Mouse (Mus musculus) limb, embryonic 10.5 days (tissue): Measurements from ENCODE around the gene Rassf3. TPM values are rescaled to one million over a fixed set of nuclear protein-coding genes. Genes with fewer than 3 reads are reported as not detected.

ENCODE experiments used
- DNase-seq: peaks from one replicate; pipeline ENCODE4 v3.0.0-alpha.2; 2017; ENCODE audit warnings: low spot score
- H3K27ac ChIP-seq: fragments of 300-500 bp; sonication (generic); 2 replicates; pipeline ENCODE4 v1.5.1; 2016; ENCODE audit warnings: mild to moderate bottlenecking
- H3K27me3 ChIP-seq: fragments of 300-500 bp; sonication (generic); 2 replicates; pipeline ENCODE4 v1.6.1; 2016; ENCODE audit warnings: low read depth, mild to moderate bottlenecking; ENCODE audit not compliant: poor library complexity, severe bottlenecking
- H3K36me3 ChIP-seq: fragments of 300-500 bp; sonication (generic); 2 replicates; pipeline ENCODE4 v1.6.1; 2016; ENCODE audit warnings: mild to moderate bottlenecking, moderate library complexity
- H3K4me1 ChIP-seq: fragments of 300-500 bp; sonication (generic); 2 replicates; pipeline ENCODE4 v1.6.1; 2016
- H3K4me3 ChIP-seq: fragments of 300-500 bp; sonication (generic); 2 replicates; pipeline ENCODE4 v1.5.1; 2016; ENCODE audit warnings: mild to moderate bottlenecking, moderate library complexity
- H3K9me3 ChIP-seq: fragments of 300-500 bp; sonication (generic); replicated peaks from 2 replicates; pipeline ENCODE4 v1.6.1; 2016; ENCODE audit warnings: mild to moderate bottlenecking
- WGBS: fragments of 180-500 bp; shearing (Covaris S2); methylation state at CpG from one replicate; pipeline ENCODE4 v1.1.7; 2016; 5-methylcytosine and 5-hydroxymethylcytosine counted together
- polyA plus RNA-seq: library from polyadenylated mRNA; unstranded; fragments of >200 nt; fragmentation: Nextera tagmentation; extraction: Ambion mirVana; gene quantifications from 2 replicates; pipeline ENCODE4 v1.2.1, GENCODE M21; 2016

The Rassf3 gene
- polyA plus RNA-seq, 1 experiment from 2014 or later, result 18.0 TPM

- 92% methylated on average over 10 of the region's 10 CpGs for WGBS
- Histone ChIP-seq H3K9me3 (no peaks in the 10 kb centered on the region), H3K27ac (no peak overlapping the region), H3K4me3 (no peak overlapping the region), H3K36me3 (no peaks in the 10 kb centered on the region), H3K27me3 (no peaks in the 10 kb centered on the region), H3K4me1 (peaks cover 22% of the 10 kb centered on the region)
- no peak for DNase-seq
Observed at GRCm38 (mm10) chr10:121481141-121481540, 5.0 kb upstream of the Rassf3 start.

DNA sequence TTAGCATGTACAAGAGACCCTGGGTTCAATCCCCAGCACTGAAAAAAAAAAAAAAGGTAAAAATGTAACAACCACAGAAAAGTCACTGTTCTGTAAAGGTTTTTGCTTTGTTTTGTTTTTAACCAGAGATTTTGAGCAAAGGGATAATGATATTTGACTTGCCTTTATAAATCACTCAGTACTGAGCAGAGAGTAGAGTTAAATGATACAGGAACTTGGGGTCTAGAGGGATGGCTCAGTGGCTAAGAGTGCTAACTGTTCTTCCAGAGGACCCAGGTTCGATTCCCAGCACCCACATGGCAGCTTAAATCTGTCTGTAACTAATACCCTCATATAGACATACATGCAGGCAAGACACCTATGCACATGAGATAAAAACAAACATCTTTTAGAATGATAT is 3.8 kb upstream of the Rassf3 start:
- H3K27ac ChIP-seq, result no peak overlapping the region
- H3K4me1 ChIP-seq, result peaks cover 32% of the 10 kb centered on the region
- DNase-seq, result no peak
- no peak overlapping the region for H3K4me3 ChIP-seq
- no peaks in the 10 kb centered on the region for H3K9me3 ChIP-seq
- 94% methylated on average over 1 of the region's 1 CpGs for WGBS
- H3K36me3 ChIP-seq, result no peaks in the 10 kb centered on the region
- H3K27me3 ChIP-seq, result no peaks in the 10 kb centered on the region

DNA sequence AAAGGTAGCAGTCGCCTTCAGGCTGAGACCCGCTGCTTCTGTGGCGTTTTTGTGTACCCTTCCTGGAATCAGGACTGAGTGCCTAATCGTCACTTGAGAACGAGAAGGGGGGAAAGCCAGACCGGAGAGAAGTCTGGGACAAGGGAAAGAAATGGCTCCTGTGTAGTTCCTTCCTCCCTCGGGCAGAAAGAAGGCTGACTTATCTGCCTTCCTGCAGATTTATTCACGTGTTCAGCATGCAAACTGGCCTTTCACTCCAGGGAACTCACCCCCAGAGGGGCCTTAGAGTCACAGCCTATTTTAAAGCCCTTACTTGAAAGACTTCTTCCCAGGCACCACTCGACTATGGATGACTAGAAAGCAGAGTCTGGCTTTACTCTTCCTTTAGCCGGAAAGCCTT is 1.3 kb upstream of the Rassf3 start:
- peak; percentile 46 for DNase-seq
- Histone ChIP-seq H3K4me1 (peaks cover 50% of the 10 kb centered on the region), H3K9me3 (no peaks in the 10 kb centered on the region), H3K27me3 (no peaks in the 10 kb centered on the region), H3K36me3 (no peaks in the 10 kb centered on the region), H3K27ac (peak overlapping the region; percentile 94), H3K4me3 (peak overlapping the region; percentile 72; the same call in 1 of the 2 replicates)
- WGBS, result 20% methylated on average over 10 of the region's 10 CpGs

DNA sequence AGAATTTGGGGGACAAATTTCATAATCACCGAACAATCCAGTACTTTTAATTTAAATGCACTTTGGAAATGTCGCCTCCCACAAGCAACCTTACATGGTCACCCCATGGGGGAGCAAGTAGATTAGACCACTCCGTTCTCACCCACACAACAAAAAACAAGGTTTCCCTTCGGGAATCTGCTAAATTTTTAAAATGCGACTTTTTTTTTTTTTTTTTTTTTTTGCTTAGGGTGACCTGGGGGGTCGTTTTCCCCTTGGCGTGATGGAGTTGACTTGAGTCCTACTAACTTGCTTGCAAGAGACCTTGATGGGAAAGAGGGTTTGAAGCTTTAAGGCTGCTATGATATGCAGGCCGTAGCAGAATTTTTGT is 806 bp upstream of the Rassf3 start:
- Histone ChIP-seq H3K4me3 (peak overlapping the region; percentile 72), H3K4me1 (peaks cover 55% of the 10 kb centered on the region), H3K9me3 (no peaks in the 10 kb centered on the region), H3K27ac (peak overlapping the region; percentile 94), H3K36me3 (no peaks in the 10 kb centered on the region), H3K27me3 (no peaks in the 10 kb centered on the region)
- WGBS, result 21% methylated on average over 8 of the region's 8 CpGs
- no peak for DNase-seq

DNA sequence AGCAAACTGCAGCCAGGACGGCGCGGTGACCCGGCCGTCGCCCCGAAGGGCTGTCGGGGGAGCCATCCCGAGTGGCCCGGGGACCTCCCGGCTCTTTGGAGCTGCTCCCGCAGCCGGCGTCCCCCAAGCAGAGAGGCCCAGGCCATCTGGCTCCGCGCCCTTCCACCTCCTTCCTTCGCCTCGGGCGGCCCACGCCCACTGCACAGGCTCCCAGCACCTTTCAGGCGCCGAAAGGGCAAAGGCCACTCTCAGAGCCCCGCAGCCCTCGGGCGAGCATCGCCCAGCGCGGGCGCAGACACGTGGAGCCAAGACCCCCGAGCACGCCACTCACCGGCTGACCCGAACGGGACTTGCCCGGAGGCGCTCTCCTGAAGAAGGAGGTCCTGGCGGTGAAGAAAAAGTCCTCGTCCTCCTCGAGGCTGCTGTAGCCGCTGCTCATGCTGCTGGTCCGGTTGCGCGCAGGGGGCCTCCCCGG is 438 bp downstream of the Rassf3 start:
- Histone ChIP-seq H3K27me3 (no peaks in the 10 kb centered on the region), H3K36me3 (no peaks in the 10 kb centered on the region), H3K27ac (peak overlapping the region; percentile 94), H3K4me3 (peak overlapping the region; percentile 72), H3K4me1 (peaks cover 62% of the 10 kb centered on the region), H3K9me3 (no peaks in the 10 kb centered on the region)
- peak; percentile 87 for DNase-seq
- under 1% methylated on average over 45 of the region's 45 CpGs for WGBS

GRCm38 (mm10) chr10:121475101-121475671 is 961 bp downstream of the Rassf3 start:
- Histone ChIP-seq H3K4me1 (peaks cover 64% of the 10 kb centered on the region), H3K36me3 (no peaks in the 10 kb centered on the region), H3K4me3 (peak overlapping the region; percentile 72), H3K27ac (peak overlapping the region; percentile 94), H3K9me3 (no peaks in the 10 kb centered on the region), H3K27me3 (no peaks in the 10 kb centered on the region)
- peak; percentile 55 for DNase-seq
- WGBS, result under 1% methylated on average over 31 of the region's 31 CpGs

- Histone ChIP-seq H3K4me1 (peaks cover 73% of the 10 kb centered on the region), H3K4me3 (peak overlapping the region; percentile 72), H3K27me3 (no peaks in the 10 kb centered on the region), H3K27ac (peak overlapping the region; percentile 94), H3K9me3 (no peaks in the 10 kb centered on the region), H3K36me3 (no peaks in the 10 kb centered on the region)
- 22% methylated on average over 4 of the region's 4 CpGs for WGBS
- no peak for DNase-seq
Observed at GRCm38 (mm10) chr10:121474288-121474687, 1.9 kb downstream of the Rassf3 start.

GRCm38 (mm10) chr10:121473723-121474215 is 2.4 kb downstream of the Rassf3 start:
- Histone ChIP-seq H3K4me1 (peaks cover 79% of the 10 kb centered on the region), H3K27ac (peak overlapping the region; percentile 94; the same call in 1 of the 2 replicates), H3K27me3 (no peaks in the 10 kb centered on the region), H3K36me3 (no peaks in the 10 kb centered on the region), H3K9me3 (no peaks in the 10 kb centered on the region), H3K4me3 (peak overlapping the region; percentile 72)
- 63% methylated on average over 12 of the region's 12 CpGs for WGBS
- DNase-seq, result no peak

GRCm38 (mm10) chr10:121472593-121473217 is 3.4 kb downstream of the Rassf3 start:
- no peak overlapping the region for H3K4me3 ChIP-seq
- no peaks in the 10 kb centered on the region for H3K27me3 ChIP-seq
- 86% methylated on average over 11 of the region's 11 CpGs for WGBS
- no peak overlapping the region for H3K27ac ChIP-seq
- H3K4me1 ChIP-seq, result peaks cover 88% of the 10 kb centered on the region
- H3K9me3 ChIP-seq, result no peaks in the 10 kb centered on the region
- H3K36me3 ChIP-seq, result no peaks in the 10 kb centered on the region
- DNase-seq, result no peak

GRCm38 (mm10) chr10:121471570-121472197 is 4.5 kb downstream of the Rassf3 start:
- no peaks in the 10 kb centered on the region for H3K27me3 ChIP-seq
- no peaks in the 10 kb centered on the region for H3K9me3 ChIP-seq
- peaks cover 86% of the 10 kb centered on the region for H3K4me1 ChIP-seq
- H3K36me3 ChIP-seq, result no peaks in the 10 kb centered on the region
- WGBS, result 68% methylated on average over 8 of the region's 8 CpGs
- H3K4me3 ChIP-seq, result no peak overlapping the region
- no peak for DNase-seq
- H3K27ac ChIP-seq, result no peak overlapping the region

DNA sequence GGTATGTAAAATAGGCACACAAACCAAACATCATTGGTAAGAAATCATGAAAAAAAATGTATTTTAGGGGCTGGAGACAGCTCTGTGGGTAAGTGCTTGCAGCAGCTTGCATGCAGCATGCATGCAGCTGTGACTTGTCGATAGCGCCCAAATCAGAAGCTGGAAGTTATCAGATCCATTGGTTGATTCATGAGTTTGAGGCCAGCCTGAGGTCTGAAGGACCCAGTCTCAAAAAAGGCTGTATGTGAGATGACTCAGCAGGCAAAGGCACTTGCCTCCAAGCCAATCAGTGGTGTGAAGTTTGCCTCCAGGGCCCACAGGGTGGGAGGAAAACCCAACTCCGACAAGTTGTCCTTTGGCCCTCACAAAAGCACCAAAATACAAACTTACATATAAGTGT is 6.5 kb downstream of the Rassf3 start:
- H3K36me3 ChIP-seq, result no peaks in the 10 kb centered on the region
- 53% methylated on average over 3 of the region's 3 CpGs for WGBS
- no peak for DNase-seq
- H3K9me3 ChIP-seq, result no peaks in the 10 kb centered on the region
- no peaks in the 10 kb centered on the region for H3K27me3 ChIP-seq
- no peak overlapping the region for H3K27ac ChIP-seq
- no peak overlapping the region for H3K4me3 ChIP-seq
- peaks cover 78% of the 10 kb centered on the region for H3K4me1 ChIP-seq

DNA sequence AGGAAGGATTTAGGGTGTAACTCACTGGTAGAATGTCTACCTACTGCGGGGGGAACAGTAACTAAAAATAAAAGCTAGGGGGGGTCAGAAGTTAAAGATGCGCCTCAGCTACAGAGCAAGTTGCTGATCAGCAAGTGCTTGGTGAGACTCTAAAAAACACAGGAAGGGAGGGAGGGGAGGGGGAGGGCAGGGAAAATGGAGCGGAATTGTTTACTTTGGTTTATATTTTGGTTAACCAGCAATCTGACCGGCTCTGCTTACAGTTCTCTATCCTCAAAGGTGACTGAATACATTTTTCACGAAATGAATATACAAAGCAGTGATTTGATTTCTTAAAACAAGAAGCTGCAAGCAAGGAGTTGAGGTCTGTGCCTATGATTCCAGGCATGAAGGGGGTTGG is 7.2 kb downstream of the Rassf3 start:
- H3K36me3 ChIP-seq, result peaks cover 4% of the 10 kb centered on the region; the same call in 1 of the 2 replicates
- DNase-seq, result no peak
- H3K27ac ChIP-seq, result peak overlapping the region; percentile 46; the same call in 1 of the 2 replicates
- H3K9me3 ChIP-seq, result no peaks in the 10 kb centered on the region
- WGBS, result 53% methylated on average over 5 of the region's 5 CpGs
- no peak overlapping the region for H3K4me3 ChIP-seq
- no peaks in the 10 kb centered on the region for H3K27me3 ChIP-seq
- H3K4me1 ChIP-seq, result peaks cover 78% of the 10 kb centered on the region

GRCm38 (mm10) chr10:121468261-121468660 is 7.9 kb downstream of the Rassf3 start:
- Histone ChIP-seq H3K27ac (0 out of 2 replicates have a peak overlapping the region, but pooled peaks have one; percentile 21), H3K4me1 (peaks cover 72% of the 10 kb centered on the region)
- WGBS, result 86% methylated on average over 5 of the region's 5 CpGs

More at GRCm38 (mm10) chr10:121468261-121468660, 7.9 kb downstream of the Rassf3 start:
- H3K9me3 ChIP-seq, result no peaks in the 10 kb centered on the region
- DNase-seq, result no peak
- peaks cover 8% of the 10 kb centered on the region; the same call in 1 of the 2 replicates for H3K36me3 ChIP-seq
- H3K27me3 ChIP-seq, result no peaks in the 10 kb centered on the region
- no peak overlapping the region for H3K4me3 ChIP-seq
